Mouse (Mus musculus) gonadal fat pad, adult 2 months (tissue): ENCODE measurements at regions not wholly inside any gene's neighbourhood (a gene's known extent, or its start where the extent isn't known, plus 50 kb on each side); places are given as distances from the start of the nearest gene placed in this dataset.

Source experiments
- DNase-seq: peaks from one replicate; pipeline ENCODE4 v3.0.0-alpha.2; 2012; ENCODE audit warnings: low read depth

GRCm38 (mm10) chr9:116232386-116232785 is 57.2 kb upstream of the Tgfbr2 start:
- DNase-seq: no peak

- DNase-seq: no peak
These were observed 56.5 kb upstream of the Tgfbr2 start for GRCm38 (mm10) chr9:116231351-116232311.

DNA sequence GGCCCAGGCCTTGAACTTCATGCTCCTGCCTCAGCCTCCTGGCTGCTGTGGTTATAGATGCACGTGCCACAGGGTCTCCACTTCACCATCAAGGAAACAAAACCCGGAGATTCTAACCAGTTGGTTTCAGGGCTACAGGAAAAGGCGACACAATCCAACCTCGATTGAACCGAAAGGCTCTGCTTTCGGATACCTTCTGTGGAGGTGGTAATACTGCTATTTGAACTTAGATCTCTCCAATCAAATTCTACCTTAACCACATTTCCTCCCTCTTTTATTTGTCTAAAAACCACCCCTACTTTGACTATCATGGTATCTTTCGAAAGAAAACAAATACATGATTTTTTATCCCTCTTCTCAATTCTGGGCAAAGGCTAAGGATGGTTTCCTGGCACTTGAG is 55.2 kb upstream of the Tgfbr2 start:
- DNase-seq: no peak

- DNase-seq: no peak
These were observed 53.3 kb upstream of the Tgfbr2 start for GRCm38 (mm10) chr9:116228443-116228842.

GRCm38 (mm10) chr9:116227738-116228137 is 52.6 kb upstream of the Tgfbr2 start:
- no peak for DNase-seq
